Mouse (Mus musculus) kidney, postnatal 0 days (tissue): ENCODE measurements around the gene Ckb. TPM values are rescaled to one million over a fixed set of nuclear protein-coding genes. Genes with fewer than 3 reads are reported as not detected.
A peak's percentile ranks its signal among the peaks of the same experiment; 100 is the strongest.

Experiments used
- ATAC-seq: fragments of 200-750 bp; cut with Nextera tagmentation; replicated peaks from 2 replicates; pipeline ENCODE4 v1.8.0; 2017; ENCODE audit warnings: low read depth, moderate number of reproducible peaks, moderate TSS enrichment, moderate library complexity; ENCODE audit not compliant: low FRiP score
- DNase-seq: peaks from one replicate; pipeline ENCODE4 v3.0.0-alpha.2; 2016; ENCODE audit warnings: low spot score
- H3K27ac ChIP-seq: fragments of 300-500 bp; sonication (generic); 2 replicates; pipeline ENCODE4 v1.5.1; 2014; ENCODE audit warnings: mild to moderate bottlenecking
- H3K27me3 ChIP-seq: fragments of 300-500 bp; sonication (generic); 2 replicates; pipeline ENCODE4 v1.6.1; 2014; ENCODE audit warnings: low read length, mixed read lengths; ENCODE audit not compliant: insufficient read depth
- H3K36me3 ChIP-seq: fragments of 300-500 bp; sonication (generic); 2 replicates; pipeline ENCODE4 v1.6.1; 2014; ENCODE audit warnings: low read length, mixed read lengths; ENCODE audit not compliant: insufficient read depth
- H3K4me1 ChIP-seq: fragments of 300-500 bp; sonication (generic); replicated peaks from 2 replicates; pipeline ENCODE4 v1.6.1; 2014; ENCODE audit warnings: antibody characterized with exemption, low read length, mixed read lengths; ENCODE audit not compliant: insufficient read depth
- H3K4me2 ChIP-seq: fragments of 300-500 bp; sonication (generic); 2 replicates; pipeline ENCODE4 v1.6.1; 2014; ENCODE audit warnings: mild to moderate bottlenecking, low read length, moderate library complexity, mixed read lengths
- H3K4me3 ChIP-seq: fragments of 300-500 bp; sonication (generic); replicated peaks from 2 replicates; pipeline ENCODE4 v1.5.1; 2014; ENCODE audit warnings: low read depth, low read length
- H3K9ac ChIP-seq: fragments of 300-500 bp; sonication (generic); 2 replicates; pipeline ENCODE4 v1.6.1; 2014; ENCODE audit warnings: low read depth, low read length
- H3K9me3 ChIP-seq: fragments of 300-500 bp; sonication (generic); replicated peaks from 2 replicates; pipeline ENCODE4 v1.6.1; 2016; ENCODE audit warnings: low read length, inconsistent platforms, mixed read lengths
- CTCF ChIP-seq: IDR thresholded peaks from 2 replicates; pipeline ENCODE4 v1.5.1; 2016; ENCODE audit warnings: antibody characterized with exemption, low read depth, mild to moderate bottlenecking, moderate library complexity
- WGBS: fragments of 180-500 bp; shearing (Covaris S2); extraction: QIAGEN DNeasy Blood & Tissue Kit; methylation state at CpG from one replicate; pipeline ENCODE4 v1.1.7; 2014; 5-methylcytosine and 5-hydroxymethylcytosine counted together
- polyA plus RNA-seq: library from polyadenylated mRNA; unstranded; fragments of >200 nt; fragmentation: Nextera tagmentation; extraction: Ambion mirVana; gene quantifications from 2 replicates; pipeline ENCODE4 v1.2.1, GENCODE M21; 2015

Ckb gene
- polyA plus RNA-seq, 1 experiment from 2014 or later: 135 TPM

GRCm38 (mm10) chr12:111687350-111688068, 15.4 kb upstream of the Ckb start:
- H3K9me3 ChIP-seq: no peaks in the 10 kb centered on the region
- TF ChIP-seq CTCF: no peak
- H3K27ac ChIP-seq: peak overlapping the region; percentile 68
- 0 out of 2 replicates have a peak overlapping the region, but pooled peaks have one; percentile 27 for H3K9ac ChIP-seq
- peak; percentile 59 for DNase-seq
- H3K4me1 ChIP-seq: peaks cover 32% of the 10 kb centered on the region
- no peaks in the 10 kb centered on the region for H3K27me3 ChIP-seq
- 0 out of 2 replicates have a peak, but pooled peaks cover 3% of the 10 kb centered on the region for H3K36me3 ChIP-seq
- H3K4me3 ChIP-seq: no peak overlapping the region
- H3K4me2 ChIP-seq: no peak overlapping the region
- ATAC-seq: peak; percentile 46
- 20% methylated on average over 14 of the region's 14 CpGs for WGBS

GRCm38 (mm10) chr12:111686390-111686789, 14.3 kb upstream of the Ckb start:
- H3K27ac ChIP-seq: no peak overlapping the region
- no peak for TF ChIP-seq CTCF

DNA sequence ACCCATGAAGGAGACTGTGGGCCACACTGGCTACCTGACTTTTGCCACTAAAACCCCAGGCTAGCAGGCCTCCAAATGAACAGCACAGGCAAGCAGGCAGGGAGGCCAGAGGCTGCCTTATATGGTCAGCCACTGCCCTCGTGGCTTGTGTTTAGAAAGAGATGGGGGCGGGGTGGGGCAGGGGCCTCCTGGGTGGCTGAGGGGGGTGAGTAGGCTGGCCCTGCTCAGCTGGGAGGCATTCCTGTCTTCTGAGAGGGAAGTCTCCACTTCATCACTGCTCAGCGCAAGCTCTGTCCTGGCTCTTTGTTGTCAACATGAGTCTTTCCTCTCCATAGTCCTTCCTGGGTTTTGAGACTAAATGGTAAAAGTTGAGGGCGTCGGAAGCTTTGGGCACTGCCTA, 10.7 kb upstream of the Ckb start:
- ATAC-seq (no peak), DNase-seq (no peak)
- Histone ChIP-seq H3K9ac (no peak overlapping the region), H3K4me2 (no peak overlapping the region), H3K27ac (no peak overlapping the region), H3K4me1 (peaks cover 10% of the 10 kb centered on the region), H3K9me3 (no peaks in the 10 kb centered on the region), H3K36me3 (0 out of 2 replicates have a peak, but pooled peaks cover 3% of the 10 kb centered on the region), H3K4me3 (no peak overlapping the region), H3K27me3 (no peaks in the 10 kb centered on the region)
- WGBS: 66% methylated on average over 5 of the region's 5 CpGs
- TF ChIP-seq CTCF: no peak

More at GRCm38 (mm10) chr12:111686390-111686789, 14.3 kb upstream of the Ckb start:
- peaks cover 21% of the 10 kb centered on the region for H3K4me1 ChIP-seq
- no peak overlapping the region for H3K4me3 ChIP-seq
- no peaks in the 10 kb centered on the region for H3K9me3 ChIP-seq
- H3K36me3 ChIP-seq: 0 out of 2 replicates have a peak, but pooled peaks cover 3% of the 10 kb centered on the region
- no peak overlapping the region for H3K9ac ChIP-seq
- H3K4me2 ChIP-seq: no peak overlapping the region
- DNase-seq (no peak), ATAC-seq (no peak)
- no peaks in the 10 kb centered on the region for H3K27me3 ChIP-seq
- 75% methylated on average over 4 of the region's 4 CpGs for WGBS

DNA sequence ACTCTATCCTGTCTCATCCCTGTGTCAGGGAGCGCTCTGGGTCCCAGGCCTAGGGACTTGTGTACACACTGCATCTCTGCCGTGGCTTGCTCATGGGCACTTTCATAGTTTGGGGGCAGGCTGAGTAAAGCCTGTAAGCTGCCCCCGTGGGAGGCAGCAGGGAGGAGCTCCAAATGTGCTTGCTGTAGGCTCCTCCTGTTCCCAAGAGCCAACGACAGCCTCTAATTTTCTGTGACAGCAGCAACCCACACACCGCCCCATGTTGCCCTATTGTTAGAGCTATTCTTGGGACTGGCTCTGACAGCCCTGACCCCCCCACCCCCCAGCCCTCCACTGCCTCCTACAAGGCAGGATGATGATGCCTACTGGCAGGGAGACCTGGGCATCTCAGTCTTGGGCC, 9.9 kb upstream of the Ckb start:
- no peak overlapping the region for H3K27ac ChIP-seq
- H3K27me3 ChIP-seq: no peaks in the 10 kb centered on the region
- 0 out of 2 replicates have a peak, but pooled peaks cover 3% of the 10 kb centered on the region for H3K36me3 ChIP-seq
- peaks cover 8% of the 10 kb centered on the region; the same call in 1 of the 2 replicates for H3K4me1 ChIP-seq
- 68% methylated on average over 5 of the region's 5 CpGs for WGBS
- no peak overlapping the region for H3K9ac ChIP-seq
- no peaks in the 10 kb centered on the region for H3K9me3 ChIP-seq
- no peak for TF ChIP-seq CTCF
- no peak overlapping the region for H3K4me3 ChIP-seq
- no peak for ATAC-seq
- H3K4me2 ChIP-seq: no peak overlapping the region
- DNase-seq: no peak

DNA sequence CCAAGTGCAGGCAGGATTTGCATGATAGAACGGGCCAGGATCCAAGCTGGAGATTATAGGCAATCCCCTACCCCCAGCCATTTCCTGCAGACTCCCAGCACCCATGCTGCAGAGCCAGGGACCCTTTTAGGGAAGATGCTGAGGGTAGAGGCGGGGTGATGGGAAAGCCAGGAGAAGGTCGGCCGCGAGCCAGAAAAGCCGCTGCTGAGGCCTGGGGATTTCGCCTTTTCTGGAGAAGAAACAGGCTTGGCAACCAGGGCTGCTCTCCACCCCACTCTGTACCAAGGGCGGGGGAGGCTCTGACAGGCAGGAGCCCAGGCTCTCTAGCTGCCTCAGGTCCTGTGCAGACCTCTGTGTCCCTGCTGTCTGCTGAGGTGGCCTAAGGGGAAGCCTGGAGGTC, 9.2 kb upstream of the Ckb start:
- H3K27me3 ChIP-seq: no peaks in the 10 kb centered on the region
- 84% methylated on average over 8 of the region's 8 CpGs for WGBS
- no peak overlapping the region for H3K4me3 ChIP-seq
- peaks cover 6% of the 10 kb centered on the region; the same call in 1 of the 2 replicates for H3K4me1 ChIP-seq
- DNase-seq: no peak
- no peak overlapping the region for H3K4me2 ChIP-seq
- H3K36me3 ChIP-seq: 0 out of 2 replicates have a peak, but pooled peaks cover 3% of the 10 kb centered on the region
- no peak for ATAC-seq
- no peaks in the 10 kb centered on the region for H3K9me3 ChIP-seq
- H3K9ac ChIP-seq: no peak overlapping the region
- TF ChIP-seq CTCF: no peak
- no peak overlapping the region for H3K27ac ChIP-seq

GRCm38 (mm10) chr12:111680661-111681060, 8.5 kb upstream of the Ckb start:
- TF ChIP-seq CTCF: no peak
- H3K4me1 ChIP-seq: peaks cover 6% of the 10 kb centered on the region; the same call in 1 of the 2 replicates
- H3K9me3 ChIP-seq: no peaks in the 10 kb centered on the region
- H3K9ac ChIP-seq: no peak overlapping the region
- H3K4me3 ChIP-seq: no peak overlapping the region
- no peak for DNase-seq
- H3K4me2 ChIP-seq: no peak overlapping the region
- ATAC-seq: no peak
- no peak overlapping the region for H3K27ac ChIP-seq
- 97% methylated on average over 13 of the region's 13 CpGs for WGBS
- H3K27me3 ChIP-seq: no peaks in the 10 kb centered on the region
- 0 out of 2 replicates have a peak, but pooled peaks cover 3% of the 10 kb centered on the region for H3K36me3 ChIP-seq
